Mouse (Mus musculus) retina, postnatal 1 day (tissue): ENCODE measurements around the gene Pygm.
A peak's percentile ranks its signal among the peaks of the same experiment; 100 is the strongest.

Experiments
- DNase-seq: peaks from one replicate; pipeline ENCODE4 v3.0.0-alpha.2; 2012

The Pygm gene

GRCm38 (mm10) chr19:6384128-6384527 is at the start of gene Pygm:
Gene Pygm (plus strand): TSS chr19:6384399.
- peak; percentile 81 for DNase-seq

GRCm38 (mm10) chr19:6334673-6335457 is 49.3 kb upstream of the Pygm start, which contains the start of gene Men1:
Gene Men1 (plus strand): TSS chr19:6334979.
- DNase-seq = peak; percentile 99

DNA sequence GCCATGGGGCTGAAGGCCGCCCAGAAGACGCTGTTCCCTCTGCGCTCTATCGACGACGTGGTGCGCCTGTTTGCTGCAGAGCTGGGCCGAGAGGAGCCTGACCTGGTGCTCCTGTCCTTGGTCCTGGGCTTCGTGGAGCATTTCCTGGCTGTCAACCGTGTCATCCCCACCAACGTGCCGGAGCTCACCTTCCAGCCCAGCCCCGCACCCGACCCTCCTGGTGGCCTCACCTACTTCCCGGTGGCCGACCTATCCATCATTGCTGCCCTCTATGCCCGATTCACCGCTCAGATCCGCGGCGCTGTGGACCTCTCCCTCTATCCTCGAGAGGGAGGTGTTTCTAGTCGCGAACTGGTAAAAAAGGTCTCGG is 48.8 kb upstream of the Pygm start:
- no peak for DNase-seq

DNA sequence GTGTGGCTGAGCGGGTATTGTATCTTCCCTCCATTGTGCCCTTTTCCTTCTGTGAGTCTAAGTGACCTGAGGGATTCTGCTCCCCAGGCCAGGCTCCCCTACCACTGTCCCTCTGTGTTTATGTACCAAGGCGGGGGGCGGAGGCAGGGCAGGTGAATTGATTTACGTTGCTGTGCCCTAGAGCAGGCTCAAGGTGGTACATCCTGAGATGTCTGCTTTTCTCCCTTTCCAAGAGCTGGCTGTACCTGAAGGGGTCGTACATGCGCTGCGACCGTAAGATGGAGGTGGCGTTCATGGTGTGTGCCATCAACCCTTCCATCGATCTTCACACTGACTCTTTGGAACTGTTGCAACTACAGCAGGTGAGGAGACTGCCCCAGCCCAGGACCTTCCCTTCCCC is 47.3 kb upstream of the Pygm start:
- no peak for DNase-seq

DNA sequence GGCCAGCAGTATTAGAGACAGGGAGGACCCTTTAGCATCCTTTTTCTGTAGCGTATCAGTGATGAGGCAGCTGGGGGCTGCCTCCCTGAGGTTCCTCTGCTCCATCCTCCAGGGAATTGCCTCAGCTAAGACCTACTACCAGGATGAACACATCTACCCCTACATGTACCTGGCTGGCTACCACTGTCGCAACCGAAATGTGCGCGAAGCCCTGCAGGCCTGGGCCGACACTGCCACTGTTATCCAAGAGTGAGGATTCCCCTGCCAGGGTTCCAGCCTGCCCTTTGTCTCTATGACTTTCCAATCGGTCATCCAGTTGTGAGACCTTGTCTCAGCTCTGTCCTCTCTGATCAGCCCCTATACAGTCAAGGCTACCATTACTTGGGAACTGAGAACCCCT is 46.0 kb upstream of the Pygm start:
- DNase-seq = no peak

GRCm38 (mm10) chr19:6338716-6339115 is 45.5 kb upstream of the Pygm start:
- no peak for DNase-seq

DNA sequence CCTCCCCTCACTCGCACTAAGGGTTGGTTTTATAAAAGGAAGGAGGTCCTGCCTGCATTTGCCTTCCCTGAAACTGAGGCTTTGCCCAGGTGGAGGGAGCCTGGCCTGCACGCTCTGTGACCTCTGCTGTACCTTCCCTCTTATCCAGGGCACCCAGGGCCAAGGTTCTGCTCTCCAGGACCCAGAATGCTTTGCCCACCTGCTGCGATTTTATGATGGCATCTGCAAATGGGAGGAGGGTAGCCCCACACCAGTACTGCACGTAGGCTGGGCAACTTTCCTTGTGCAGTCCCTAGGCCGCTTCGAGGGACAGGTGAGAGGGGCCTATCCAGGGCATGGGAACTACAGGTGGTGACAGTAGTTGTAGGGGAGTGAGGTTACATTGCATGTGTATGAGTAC is 45.0 kb upstream of the Pygm start:
- DNase-seq = no peak

DNA sequence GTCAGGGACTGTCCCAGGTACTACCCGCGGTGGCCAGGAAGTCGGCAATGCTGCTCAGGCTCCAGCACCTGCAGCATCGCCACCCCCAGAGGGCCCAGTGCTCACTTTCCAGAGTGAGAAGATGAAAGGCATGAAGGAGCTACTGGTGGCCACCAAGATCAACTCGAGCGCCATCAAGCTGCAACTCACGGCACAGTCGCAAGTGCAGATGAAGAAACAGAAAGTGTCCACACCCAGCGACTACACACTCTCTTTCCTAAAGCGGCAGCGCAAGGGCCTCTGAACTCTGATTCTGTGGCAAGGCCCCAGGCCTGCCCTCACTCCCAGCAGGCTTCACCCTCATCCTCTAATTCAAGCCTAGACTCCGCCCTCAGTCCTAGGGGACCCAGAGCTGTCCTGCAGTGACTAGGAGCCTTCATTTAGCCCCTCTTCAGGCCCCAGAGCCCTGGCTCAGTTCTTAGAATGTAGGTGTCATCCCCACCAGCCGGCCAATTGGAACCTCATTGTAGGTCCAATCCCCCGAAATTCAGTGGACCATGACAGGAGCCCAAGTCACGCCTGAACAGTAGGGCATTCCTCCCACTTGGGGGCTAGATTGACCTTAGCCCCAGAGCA is 44.2 kb upstream of the Pygm start:
- no peak for DNase-seq

- peak; percentile 83 for DNase-seq
Observed at GRCm38 (mm10) chr19:6340524-6341452, 43.4 kb upstream of the Pygm start, which contains the start of gene Map4k2. Gene Map4k2 (plus strand): TSS chr19:6341135.

- no peak for DNase-seq
Observed at GRCm38 (mm10) chr19:6341453-6342077, 42.6 kb upstream of the Pygm start.

DNA sequence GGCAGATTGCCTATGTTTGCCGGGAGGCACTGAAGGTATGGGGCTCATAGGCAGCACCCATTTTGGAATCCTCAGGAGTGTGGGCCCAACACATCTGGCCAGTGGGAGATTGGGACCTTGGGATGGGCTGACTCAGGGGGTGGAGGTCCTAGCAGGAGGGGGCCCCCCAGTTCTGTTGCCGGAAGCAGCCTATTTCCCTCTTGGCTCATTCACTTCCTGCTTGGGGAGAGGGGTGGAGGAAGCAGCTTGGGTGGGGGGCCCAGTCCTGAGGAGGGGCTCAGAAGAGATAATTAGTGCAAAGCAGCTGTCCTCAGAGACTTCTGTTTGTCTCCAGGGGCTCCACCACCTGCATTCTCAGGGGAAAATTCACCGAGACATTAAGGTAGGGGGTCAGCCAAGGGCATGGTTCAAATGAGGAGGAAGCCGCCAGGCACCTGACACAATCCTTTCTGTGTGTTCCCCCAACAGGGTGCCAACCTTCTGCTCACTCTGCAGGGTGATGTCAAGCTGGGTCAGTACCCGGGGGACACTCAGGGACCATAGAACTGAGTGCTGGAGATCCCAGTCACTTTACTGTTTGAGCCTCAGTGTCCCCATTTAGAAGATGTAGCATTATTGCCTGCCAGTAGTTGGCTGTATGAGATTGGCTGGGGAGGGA is 41.8 kb upstream of the Pygm start:
- no peak for DNase-seq

DNA sequence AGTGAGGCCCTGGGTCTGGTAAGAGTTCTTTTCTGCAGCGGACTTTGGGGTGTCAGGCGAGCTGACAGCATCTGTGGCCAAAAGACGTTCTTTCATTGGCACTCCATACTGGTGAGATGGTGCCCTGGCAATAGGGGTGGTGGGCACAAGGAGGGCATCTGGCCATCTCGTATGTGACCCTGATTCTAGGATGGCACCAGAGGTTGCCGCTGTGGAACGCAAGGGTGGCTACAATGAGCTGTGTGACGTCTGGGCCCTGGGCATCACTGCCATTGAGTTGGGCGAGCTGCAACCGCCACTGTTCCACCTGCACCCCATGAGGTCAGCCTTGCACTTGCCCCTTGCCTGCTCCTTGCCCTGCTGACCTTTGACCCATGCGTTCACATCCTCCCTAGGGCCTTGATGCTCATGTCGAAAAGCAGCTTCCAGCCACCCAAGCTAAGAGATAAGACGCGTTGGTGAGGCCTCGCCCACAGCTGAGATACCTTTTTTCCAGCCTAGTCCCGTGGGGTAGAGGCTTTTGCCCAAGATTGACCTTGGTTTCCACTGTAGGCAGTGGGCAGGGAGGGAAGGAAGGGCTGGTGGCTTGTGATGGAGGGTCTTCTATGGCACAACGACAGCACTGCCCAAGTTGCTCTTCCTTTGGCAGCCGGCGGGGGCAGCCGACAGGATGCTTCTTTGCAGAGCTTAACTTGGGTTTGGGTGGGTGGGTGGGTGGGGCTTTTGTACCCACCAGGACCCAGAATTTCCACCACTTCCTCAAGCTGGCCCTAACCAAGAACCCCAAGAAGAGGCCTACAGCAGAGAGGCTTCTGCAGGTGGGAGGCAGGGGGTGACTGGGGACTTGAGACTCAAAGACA is 40.9 kb upstream of the Pygm start:
- DNase-seq = no peak

GRCm38 (mm10) chr19:6343996-6344395 is 40.2 kb upstream of the Pygm start:
- DNase-seq = no peak

DNA sequence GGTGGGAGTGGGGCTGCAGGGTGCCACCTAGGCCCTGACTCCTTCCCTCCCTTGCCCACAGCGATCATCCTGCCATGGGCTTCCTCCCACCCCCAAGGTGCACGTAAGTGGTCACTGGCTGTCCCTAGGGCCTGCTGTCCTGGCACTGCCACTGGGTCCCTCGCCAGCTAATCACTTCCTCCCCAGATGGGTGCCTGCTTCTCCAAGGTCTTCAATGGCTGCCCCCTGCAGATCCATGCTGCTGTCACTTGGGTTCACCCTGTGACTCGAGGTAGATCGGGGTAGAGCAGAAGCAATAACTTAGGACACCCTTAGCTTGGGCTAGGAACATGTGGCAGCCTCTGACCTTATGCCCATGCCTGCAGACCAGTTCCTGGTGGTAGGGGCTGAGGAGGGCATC is 38.2 kb upstream of the Pygm start:
- no peak for DNase-seq

DNA sequence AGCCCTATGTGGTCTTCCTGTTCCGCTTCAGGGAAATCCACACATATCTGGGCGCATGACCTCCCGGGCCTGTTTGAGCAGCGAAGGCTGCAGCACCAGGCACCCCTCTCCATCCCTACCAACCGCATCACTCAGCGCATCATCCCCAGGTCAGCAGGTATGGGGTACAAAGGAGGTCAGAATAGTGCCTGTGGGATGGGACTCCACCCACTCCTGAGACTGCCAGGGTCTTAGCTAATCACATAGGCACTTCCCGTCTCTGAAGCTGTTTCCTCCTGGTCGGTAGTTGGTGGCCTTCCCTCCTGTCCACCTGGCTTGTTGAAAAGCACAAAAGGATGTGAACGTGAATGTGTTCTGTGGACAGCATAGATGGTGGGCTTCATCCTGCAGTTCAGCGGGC is 37.5 kb upstream of the Pygm start:
- DNase-seq = no peak

DNA sequence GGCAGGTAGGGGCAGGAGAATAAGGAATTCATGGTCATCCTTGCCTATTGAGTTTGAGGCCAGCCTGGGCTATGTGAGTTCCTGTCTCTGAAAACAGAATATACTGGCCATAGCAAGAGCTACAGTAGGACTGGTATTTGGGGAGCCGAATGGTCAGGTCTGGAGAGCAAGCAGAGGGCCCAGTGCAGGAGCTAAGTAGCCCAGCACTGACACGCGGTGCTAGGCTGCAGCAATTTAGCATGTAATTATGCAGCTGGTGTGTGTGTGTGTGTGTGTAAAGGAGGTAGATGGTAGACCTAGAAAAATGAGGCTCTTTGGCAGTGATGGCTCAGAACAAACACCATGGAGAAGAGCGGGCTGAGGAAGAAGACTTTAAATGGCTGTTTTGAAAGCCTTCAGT is 36.6 kb upstream of the Pygm start:
- no peak for DNase-seq

DNA sequence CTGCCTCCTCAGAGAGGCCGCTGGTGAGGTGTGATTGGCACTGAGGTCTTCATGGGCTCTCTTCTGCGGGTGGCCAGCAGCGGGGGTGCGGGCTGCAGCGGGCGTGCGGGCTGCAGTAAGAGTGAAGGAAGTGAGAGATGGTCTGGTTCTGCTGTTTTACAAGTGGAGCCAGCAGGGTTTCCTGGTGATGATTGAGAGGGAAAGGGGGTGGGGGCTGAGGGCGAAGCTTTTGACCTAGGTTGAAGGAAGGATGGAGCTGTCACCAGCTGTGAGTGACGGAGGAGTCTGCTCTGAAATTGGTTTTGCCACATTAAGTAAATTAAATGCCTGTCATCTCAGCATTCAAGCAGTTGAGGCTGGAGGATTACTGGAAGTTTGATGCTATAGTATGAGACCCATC is 35.5 kb upstream of the Pygm start:
- no peak for DNase-seq

GRCm38 (mm10) chr19:6349215-6349983 is 34.8 kb upstream of the Pygm start:
- DNase-seq = no peak

DNA sequence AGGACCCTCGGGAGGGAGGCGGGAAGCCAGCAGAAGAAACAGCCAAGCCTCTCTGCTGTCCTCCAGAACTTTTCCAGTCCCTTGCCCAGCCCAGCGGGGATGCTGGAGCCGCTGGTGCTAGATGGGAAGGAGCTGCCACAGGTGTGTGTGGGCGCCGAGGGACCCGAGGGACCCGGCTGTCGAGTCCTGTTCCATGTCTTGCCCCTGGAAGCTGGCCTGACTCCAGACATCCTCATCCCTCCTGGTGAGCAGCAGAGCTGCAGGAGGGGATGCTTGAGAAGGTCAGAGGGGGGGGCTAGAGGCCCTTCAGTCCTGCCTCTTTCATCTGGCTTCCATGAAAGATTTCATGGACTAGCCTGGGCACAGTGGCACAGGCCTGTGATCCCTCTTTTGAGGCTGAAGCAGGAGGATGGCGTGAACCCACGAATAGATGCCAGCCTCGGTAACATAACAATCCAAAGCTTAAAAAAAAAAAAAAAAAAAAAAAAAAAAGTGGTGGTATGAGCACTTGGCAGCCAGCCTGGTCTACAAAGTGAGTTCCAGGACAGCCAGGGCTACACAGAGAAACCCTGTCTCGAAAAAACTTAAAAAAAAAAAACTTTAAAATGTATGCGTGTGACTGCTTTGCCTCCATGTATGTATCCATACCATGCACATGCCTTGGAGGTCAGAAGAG is 32.6 kb upstream of the Pygm start:
- no peak for DNase-seq

- DNase-seq = no peak
Observed at GRCm38 (mm10) chr19:6352107-6352505, 32.1 kb upstream of the Pygm start.
